Mouse (Mus musculus): ENCODE measurements around the gene Cdr1.

DNA sequence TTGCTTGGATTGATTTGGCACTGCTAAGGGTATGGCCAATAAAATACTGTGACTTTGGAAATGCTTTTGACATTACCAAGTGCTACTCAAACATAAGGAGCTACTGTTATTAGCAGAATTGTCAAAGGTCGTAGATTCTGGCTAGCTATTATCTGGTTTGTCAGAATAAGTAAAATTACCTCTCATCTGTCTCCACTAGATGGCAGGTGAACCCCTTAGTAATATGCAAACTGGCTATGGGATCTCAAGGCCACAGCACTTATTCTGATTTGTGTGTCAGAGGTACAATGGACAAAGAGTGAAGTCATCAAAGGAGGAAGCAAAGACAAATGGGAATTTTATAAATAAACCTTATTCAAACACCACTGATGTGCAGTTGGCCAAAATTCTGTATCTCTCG is 24.1 kb downstream of the Cdr1 start:
- TF ChIP-seq ZMIZ1 (IDR thresholded peaks at IDR 0.05; ENCODE audit: low read depth, low read length) = no peak
- no peak for TF ChIP-seq ELF1 (IDR thresholded peaks at IDR 0.05; ENCODE audit: low read depth, low read length)
- TF ChIP-seq EP300 (IDR thresholded peaks at IDR 0.05; ENCODE audit: low read depth in 1 of 2, low read length in 2 of 2) = no peak
- no peak for TF ChIP-seq ZNF384 (IDR thresholded peaks at IDR 0.05; ENCODE audit: low read depth, low read length)
- no peak for TF ChIP-seq RAD21 (IDR thresholded peaks at IDR 0.05; ENCODE audit: low read depth, low read length)
- no peak for TF ChIP-seq POLR2A (IDR thresholded peaks at IDR 0.05; ENCODE audit: control insufficient read depth in 1 of 2, insufficient read depth in 1 of 2, low read depth in 1 of 2, low read length in 2 of 2, poor library complexity in 1 of 2)
- TF ChIP-seq MAX (IDR thresholded peaks at IDR 0.05; ENCODE audit: low read length) = no peak
- no peak for TF ChIP-seq SMC3 (IDR thresholded peaks at IDR 0.05; ENCODE audit: low read depth, low read length)
- no peak for TF ChIP-seq MYC (IDR thresholded peaks at IDR 0.05; ENCODE audit: low read depth, low read length)
